8 mouse cellular contexts compared by ENCODE assay signal in the genomic region with DNA sequence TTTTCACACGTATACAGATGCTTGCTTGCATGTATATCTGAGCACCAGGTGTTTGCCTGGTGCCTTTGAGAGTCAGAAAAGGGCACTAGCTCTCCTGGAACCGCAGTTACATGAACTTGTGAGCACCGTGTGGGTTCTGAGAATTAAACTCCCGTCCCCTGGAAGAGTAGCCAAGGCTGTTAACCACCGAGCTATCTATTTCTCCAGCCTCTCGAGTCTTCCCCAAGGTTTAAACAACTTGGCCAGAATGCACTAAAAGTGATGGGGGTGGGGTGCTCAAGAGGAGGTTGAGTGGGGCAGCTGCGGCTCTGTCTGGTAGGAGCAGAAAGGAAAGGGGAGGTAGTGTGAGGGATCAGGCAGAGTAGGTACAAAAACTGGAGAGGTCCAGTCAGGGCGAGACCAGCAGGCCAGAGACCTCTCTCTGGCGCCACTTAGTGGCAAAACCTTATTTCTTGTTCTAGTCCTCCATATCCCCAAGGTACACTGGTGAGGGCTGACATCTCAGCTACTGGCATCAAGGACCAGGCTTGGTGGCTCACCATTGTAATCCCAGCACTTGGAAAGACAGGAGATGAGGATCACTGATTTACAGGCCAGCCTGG. TPM values are rescaled to one million over a fixed set of nuclear protein-coding genes. Genes with fewer than 3 reads are reported as not detected.
DNase-seq lines count a peak whose midpoint lies in the region; ATAC-seq and TF ChIP-seq lines count a peak whose summit lies in the region.

No protein-coding gene starts in this region.

- no peak overlapping the region for H3K4me2 ChIP-seq in midbrain, embryonic 16.5 days (ENCODE audit: low read length)
- no peak overlapping the region for H3K4me2 ChIP-seq in forebrain, postnatal 0 days (ENCODE audit: low read depth)

- H3K36me3 ChIP-seq in midbrain, embryonic 10.5 days: no peaks in the 10 kb centered on the region
- no peaks in the 10 kb centered on the region for H3K36me3 ChIP-seq in midbrain, embryonic 16.5 days (ENCODE audit: control insufficient read depth, insufficient read depth, low read length)
- H3K36me3 ChIP-seq in forebrain, postnatal 0 days (ENCODE audit: insufficient read depth): no peaks in the 10 kb centered on the region

- 34% methylated on average over 9 of the region's 9 CpGs for WGBS in midbrain, embryonic 10.5 days
- 23% methylated on average over 9 of the region's 9 CpGs for WGBS in midbrain, embryonic 16.5 days
- 25% methylated on average over 9 of the region's 9 CpGs for WGBS in forebrain, postnatal 0 days

- no peak for ATAC-seq in midbrain, embryonic 16.5 days
- peak; percentile 10; the same call in 1 of the 2 replicates for ATAC-seq in forebrain, postnatal 0 days
- peak; percentile 71 to 75 for ATAC-seq in hematopoietic stem cell, adult 5-6 weeks (replicated peaks in 1 of 2; ENCODE audit: insufficient read depth in 1 of 2, low FRiP score in 2 of 2, low TSS enrichment in 1 of 2, low read depth in 1 of 2, poor library complexity in 2 of 2, severe bottlenecking in 2 of 2)

- peaks cover 31% of the 10 kb centered on the region for H3K4me1 ChIP-seq in midbrain, embryonic 10.5 days
- peaks cover 5% of the 10 kb centered on the region for H3K4me1 ChIP-seq in midbrain, embryonic 16.5 days (ENCODE audit: control insufficient read depth, insufficient read depth, low read length)
- H3K4me1 ChIP-seq in forebrain, postnatal 0 days (ENCODE audit: insufficient read depth): 0 out of 2 replicates have a peak, but pooled peaks cover 5% of the 10 kb centered on the region

- peaks cover 43% of the 10 kb centered on the region for H3K27me3 ChIP-seq in midbrain, embryonic 10.5 days (ENCODE audit: low read depth, poor library complexity, severe bottlenecking)
- peaks cover 7% of the 10 kb centered on the region for H3K27me3 ChIP-seq in midbrain, embryonic 16.5 days (ENCODE audit: control insufficient read depth, insufficient read depth, low read depth, low read length)
- no peaks in the 10 kb centered on the region for H3K27me3 ChIP-seq in forebrain, postnatal 0 days (ENCODE audit: insufficient read depth, low read length)

- peak overlapping the region; percentile 21 for H3K4me3 ChIP-seq in midbrain, embryonic 10.5 days
- no peak overlapping the region for H3K4me3 ChIP-seq in midbrain, embryonic 16.5 days (ENCODE audit: low read depth, low read length)
- H3K4me3 ChIP-seq in forebrain, postnatal 0 days (ENCODE audit: low read depth, low read length): no peak overlapping the region

- peak; percentile 45 for TF ChIP-seq CTCF in forebrain, postnatal 0 days (IDR thresholded peaks at IDR 0.05; ENCODE audit: low read depth)

- DNase-seq in midbrain, embryonic 10.5 days (ENCODE audit: low spot score): peak; percentile 62
- peak; percentile 85 for DNase-seq in cerebellum, adult 8-10 months
- peak; percentile 33 for DNase-seq in forebrain, postnatal 0 days
- peak; percentile 54 to 77 for DNase-seq in layer of hippocampus, postnatal 14 days (ENCODE audit: low spot score in 2 of 2)
- DNase-seq in lung, postnatal 14 days: peak; percentile 92
- peak; percentile 68 for DNase-seq in spleen, adult 12 weeks (ENCODE audit: low spot score)

- peak overlapping the region; percentile 64 for H3K27ac ChIP-seq in midbrain, embryonic 10.5 days (replicated peaks)
- H3K27ac ChIP-seq in midbrain, embryonic 16.5 days (ENCODE audit: low read length): no peak overlapping the region
- no peak overlapping the region for H3K27ac ChIP-seq in forebrain, postnatal 0 days (ENCODE audit: low read depth, low read length)

- H3K9me3 ChIP-seq in midbrain, embryonic 10.5 days (replicated peaks): no peaks in the 10 kb centered on the region
- H3K9me3 ChIP-seq in midbrain, embryonic 16.5 days (replicated peaks; ENCODE audit: control insufficient read depth, low read length, poor library complexity, severe bottlenecking): no peaks in the 10 kb centered on the region
- no peaks in the 10 kb centered on the region for H3K9me3 ChIP-seq in forebrain, postnatal 0 days (ENCODE audit: low read length)

- no peak overlapping the region for H3K9ac ChIP-seq in midbrain, embryonic 16.5 days (ENCODE audit: low read depth, low read length)
- no peak overlapping the region for H3K9ac ChIP-seq in forebrain, postnatal 0 days

RNA-seq across cellular contexts. Expression of a gene that starts 25.6 kb away (rescaled TPM):
- 12,690 and 13,877 TPM in 2 replicates for polyA plus RNA-seq in midbrain, embryonic 10.5 days (2016; fragmentation: Nextera tagmentation; extraction: Ambion mirVana)
- polyA plus RNA-seq in midbrain, embryonic 16.5 days (2015; fragmentation: Nextera tagmentation; extraction: Ambion mirVana): 13,967 and 14,266 TPM in 2 replicates
- 5,288 and 5,744 TPM in 2 replicates for total RNA-seq in forebrain, postnatal 0 days (2014; rRNA removed)
- 19,349 and 21,354 TPM in 2 replicates for polyA plus RNA-seq in forebrain, postnatal 0 days (2015; fragmentation: Nextera tagmentation; extraction: Ambion mirVana)
- 2,681 and 4,323 TPM in 2 replicates for total RNA-seq in hematopoietic stem cell, adult 5-6 weeks (2017)
- total RNA-seq in layer of hippocampus, postnatal 14 days (2021): 1,000 to 10,000 TPM; 3,650 to 3,993 TPM

RNA-seq across cellular contexts. Expression of a gene that starts 28.0 kb away (rescaled TPM):
- 675 and 709 TPM in 2 replicates for polyA plus RNA-seq in midbrain, embryonic 10.5 days (2016; fragmentation: Nextera tagmentation; extraction: Ambion mirVana)
- 493 and 557 TPM in 2 replicates for polyA plus RNA-seq in midbrain, embryonic 16.5 days (2015; fragmentation: Nextera tagmentation; extraction: Ambion mirVana)
- 394 and 457 TPM in 2 replicates for total RNA-seq in forebrain, postnatal 0 days (2014; rRNA removed)
- polyA plus RNA-seq in forebrain, postnatal 0 days (2015; fragmentation: Nextera tagmentation; extraction: Ambion mirVana): 522 and 558 TPM in 2 replicates
- 6.3 and 7.0 TPM in 2 replicates for total RNA-seq in hematopoietic stem cell, adult 5-6 weeks (2017)
- 100 to 1,000 TPM; 304 to 311 TPM for total RNA-seq in layer of hippocampus, postnatal 14 days (2021)

RNA-seq across cellular contexts. Expression of a gene that starts 37.0 kb away (rescaled TPM):
- polyA plus RNA-seq in midbrain, embryonic 10.5 days (2016; fragmentation: Nextera tagmentation; extraction: Ambion mirVana): 23.4 and 24.6 TPM in 2 replicates
- polyA plus RNA-seq in midbrain, embryonic 16.5 days (2015; fragmentation: Nextera tagmentation; extraction: Ambion mirVana): 29.9 and 35.1 TPM in 2 replicates
- 24.9 and 38.0 TPM in 2 replicates for total RNA-seq in forebrain, postnatal 0 days (2014; rRNA removed)
- 14.9 and 27.0 TPM in 2 replicates for polyA plus RNA-seq in forebrain, postnatal 0 days (2015; fragmentation: Nextera tagmentation; extraction: Ambion mirVana)
- total RNA-seq in hematopoietic stem cell, adult 5-6 weeks (2017): 1.8 and 5.8 TPM in 2 replicates
- total RNA-seq in layer of hippocampus, postnatal 14 days (2021): 10 to 100 TPM; 43.1 to 46.7 TPM

Comparison
In these comparisons a context has a peak if more than half of its experiments do, and no peak if none do; other contexts are left out.
1. DNase-seq: peak in every context shown above with its lines; median percentile 92 in lung, postnatal 14 days; 85 in cerebellum, adult 8-10 months; 68 in spleen, adult 12 weeks; 66 in layer of hippocampus, postnatal 14 days; 62 in midbrain, embryonic 10.5 days; 33 in forebrain, postnatal 0 days.
2. RNA of a gene that starts 28.0 kb away (total RNA-seq): 394 to 457 TPM in forebrain, postnatal 0 days and 304 to 311 TPM in layer of hippocampus, postnatal 14 days; 6.3 to 7.0 TPM in hematopoietic stem cell, adult 5-6 weeks; every median in the first group is over 10 times any median in the second.